Mouse (Mus musculus) cerebellum, adult 11 months (tissue): ENCODE data around the gene Fat4.

Experiments
- DNase-seq: peaks from one replicate; pipeline ENCODE4 v3.0.0; 2022

Fat4 gene

DNA sequence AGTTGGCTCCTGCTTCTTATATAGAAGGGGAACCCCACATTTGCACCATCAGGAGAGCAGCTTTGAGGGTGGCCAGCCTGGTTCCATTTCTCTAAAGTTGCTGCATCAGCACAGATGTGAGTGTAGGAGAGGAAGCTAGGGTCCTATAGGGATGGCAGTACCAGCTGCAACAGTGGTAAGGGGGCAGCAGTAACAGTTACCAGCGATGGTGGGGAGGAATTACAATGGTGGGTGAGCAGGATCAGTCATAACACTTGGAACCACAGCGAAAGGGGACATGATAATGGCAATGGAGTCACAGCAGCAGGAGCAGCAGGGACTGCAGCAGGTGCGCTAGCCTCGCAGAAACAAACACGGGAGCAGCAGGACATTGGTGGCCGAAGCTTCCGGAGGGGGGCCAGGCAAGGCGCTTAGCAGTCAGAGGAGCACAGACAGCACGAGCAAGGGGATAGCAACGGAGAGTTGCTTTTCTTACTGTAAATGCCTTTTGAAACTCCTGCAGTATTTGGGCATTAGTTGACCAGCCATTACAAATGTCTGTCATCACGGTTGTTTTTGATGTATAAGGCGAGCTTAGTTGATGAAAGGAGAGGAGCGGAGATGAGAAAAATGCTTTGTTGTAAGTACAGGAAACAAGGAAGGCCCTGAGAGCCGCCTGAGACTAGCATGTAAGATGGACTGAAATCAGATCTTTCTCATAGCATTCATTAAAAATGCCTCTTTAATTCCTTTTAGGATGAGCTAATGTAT is 21.1 kb downstream of the Fat4 start:
- DNase-seq = no peak

DNA sequence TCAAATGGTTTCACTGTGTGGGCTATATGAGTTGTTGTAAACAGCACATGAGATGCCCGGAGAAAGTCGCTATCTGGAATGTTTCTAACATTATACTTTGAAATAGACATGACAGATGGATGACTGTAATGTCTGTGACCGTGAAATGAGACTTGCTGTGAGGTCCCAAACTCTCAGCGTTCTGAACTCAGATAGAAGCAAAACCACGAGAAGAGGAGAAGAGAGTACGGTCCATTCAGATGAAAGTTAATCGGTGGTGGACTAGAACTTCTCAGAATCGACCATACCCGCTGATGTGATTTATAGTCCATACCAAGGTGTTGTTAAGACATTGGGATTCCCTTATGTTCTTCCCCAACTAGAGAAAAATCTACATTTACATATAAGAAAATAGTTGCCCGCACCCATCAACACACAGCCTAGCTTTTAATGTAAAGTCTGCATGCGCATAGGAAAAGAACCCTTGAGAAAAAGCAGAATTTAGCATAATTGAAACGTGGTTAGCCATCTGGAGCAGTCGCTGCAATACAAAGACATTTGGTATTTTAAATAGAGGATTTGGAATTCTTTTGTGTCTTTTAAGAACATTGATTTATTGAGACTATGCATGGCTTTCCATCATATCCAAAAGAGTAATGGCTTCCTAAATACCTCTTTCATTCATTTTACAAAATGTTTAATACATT is 21.8 kb downstream of the Fat4 start:
- DNase-seq = no peak

DNA sequence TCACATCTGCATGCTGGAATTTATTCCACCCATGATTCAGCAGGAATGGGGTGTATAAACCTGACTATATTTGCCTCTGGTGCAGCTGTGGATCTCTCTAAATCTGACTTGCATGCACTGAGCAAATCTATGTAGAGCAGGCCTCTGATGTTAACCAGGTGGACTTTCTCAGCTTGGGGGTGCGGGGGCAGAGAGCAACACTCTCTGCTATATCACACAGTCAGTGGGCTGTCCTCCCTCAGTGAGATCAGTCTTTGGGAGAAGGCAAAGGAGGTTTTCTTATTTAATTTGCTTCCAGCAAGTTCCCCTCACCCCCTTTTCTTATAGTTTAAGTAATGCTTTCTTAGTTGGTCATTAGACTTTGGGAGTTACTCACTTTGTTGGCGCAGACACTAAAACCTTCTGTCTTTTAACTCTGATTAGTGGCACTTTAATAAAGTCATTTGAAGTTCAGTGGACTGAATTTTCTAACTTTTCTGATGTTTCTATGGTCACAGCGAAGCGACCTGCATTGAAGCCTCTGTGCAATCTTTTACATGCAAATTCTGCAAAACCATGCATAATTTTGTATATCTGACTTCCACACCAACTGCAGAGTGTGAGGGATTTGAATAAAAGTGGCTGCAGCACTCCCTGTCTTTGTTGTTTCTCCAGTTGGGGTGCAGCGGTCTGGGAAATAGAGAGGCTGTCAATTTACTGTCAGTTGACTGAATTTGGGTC is 26.2 kb downstream of the Fat4 start:
- DNase-seq = no peak

DNA sequence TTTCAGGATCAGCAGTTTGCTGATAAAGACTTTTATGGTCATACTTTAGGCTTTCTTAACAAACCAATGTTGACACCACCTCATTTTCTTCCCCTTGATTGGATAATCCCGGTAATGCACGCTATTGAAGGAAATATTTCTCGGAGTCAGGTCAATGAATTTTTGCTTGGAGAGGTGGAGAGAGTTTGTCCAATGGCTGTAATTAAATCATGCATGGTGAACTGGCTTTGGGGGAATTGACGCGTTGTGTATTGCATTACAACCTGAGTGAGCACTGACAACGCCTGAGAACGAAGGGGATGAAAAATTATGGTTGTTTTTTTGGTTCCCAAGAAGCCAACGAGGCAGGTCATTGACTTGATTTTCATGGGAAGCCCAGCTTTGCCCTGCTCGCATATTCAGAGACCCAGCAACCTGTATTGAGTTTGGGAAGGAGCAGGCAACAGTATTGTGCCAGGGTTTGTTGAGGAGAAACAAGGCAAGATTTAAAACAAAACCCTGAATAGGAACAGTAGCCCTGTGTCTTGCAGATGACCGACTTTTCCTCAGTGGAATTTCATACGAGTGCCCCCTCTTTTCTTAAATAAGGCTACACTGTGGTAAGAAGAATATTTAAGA is 26.9 kb downstream of the Fat4 start:
- DNase-seq = no peak

DNA sequence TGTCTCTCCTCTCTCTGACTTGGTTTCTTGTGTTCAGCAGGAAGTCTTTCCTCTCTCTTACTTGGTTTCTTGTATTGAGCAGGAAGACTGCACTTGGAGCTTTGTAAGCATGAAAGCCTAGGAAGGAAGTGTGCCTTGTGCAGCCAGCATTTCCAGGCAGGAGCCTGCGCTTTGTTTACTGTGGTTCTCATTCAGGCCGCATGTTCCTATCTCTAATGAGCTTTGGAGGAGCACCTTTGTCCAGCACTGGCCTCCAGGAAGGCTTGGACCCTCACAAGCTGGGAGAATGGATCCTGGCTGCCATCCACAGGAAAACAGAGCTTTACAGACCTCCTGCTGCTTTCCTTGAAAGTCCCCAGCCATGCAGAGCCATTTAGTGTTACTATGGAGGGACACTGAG is 32.2 kb downstream of the Fat4 start:
- no peak for DNase-seq

DNA sequence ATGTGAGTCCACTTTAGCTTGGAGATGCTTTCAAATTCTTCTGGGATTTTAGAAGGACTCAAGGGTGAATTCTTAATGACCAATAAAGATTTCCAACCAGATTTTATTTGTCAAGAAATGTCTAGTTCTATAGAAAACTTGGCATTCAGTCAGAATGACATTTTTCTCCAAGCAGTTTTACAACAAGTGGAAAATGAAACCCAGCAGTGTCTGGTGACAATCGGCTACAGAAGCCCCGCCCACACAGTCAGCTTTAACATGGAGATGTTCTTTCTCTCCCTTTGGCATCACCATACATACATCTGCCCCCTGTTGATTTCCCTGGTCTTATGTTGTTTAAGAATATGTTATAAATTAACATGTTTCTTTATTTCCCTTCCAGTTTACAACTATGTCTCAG is 34.3 kb downstream of the Fat4 start:
- DNase-seq = no peak

DNA sequence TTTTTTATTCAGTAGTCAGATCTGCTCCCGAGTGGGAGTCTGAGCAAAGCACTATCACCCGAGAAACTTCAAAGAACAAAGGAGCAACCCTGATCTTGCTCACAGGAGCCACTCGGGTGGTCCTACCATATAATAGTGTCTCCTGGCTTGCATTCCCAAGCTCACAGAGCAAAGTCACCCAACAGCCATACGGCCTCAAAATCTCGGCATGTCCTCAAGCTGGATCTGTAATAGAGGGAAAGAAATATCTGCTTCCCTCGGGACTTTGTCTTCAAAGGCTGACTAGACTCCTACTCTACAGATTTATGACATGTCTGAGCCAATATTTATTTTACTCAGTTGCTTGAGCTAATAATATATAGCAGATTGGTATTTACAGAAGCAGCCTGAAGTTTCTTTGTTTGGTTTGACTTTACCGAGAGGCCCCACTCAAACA is 36.5 kb downstream of the Fat4 start:
- no peak for DNase-seq

DNA sequence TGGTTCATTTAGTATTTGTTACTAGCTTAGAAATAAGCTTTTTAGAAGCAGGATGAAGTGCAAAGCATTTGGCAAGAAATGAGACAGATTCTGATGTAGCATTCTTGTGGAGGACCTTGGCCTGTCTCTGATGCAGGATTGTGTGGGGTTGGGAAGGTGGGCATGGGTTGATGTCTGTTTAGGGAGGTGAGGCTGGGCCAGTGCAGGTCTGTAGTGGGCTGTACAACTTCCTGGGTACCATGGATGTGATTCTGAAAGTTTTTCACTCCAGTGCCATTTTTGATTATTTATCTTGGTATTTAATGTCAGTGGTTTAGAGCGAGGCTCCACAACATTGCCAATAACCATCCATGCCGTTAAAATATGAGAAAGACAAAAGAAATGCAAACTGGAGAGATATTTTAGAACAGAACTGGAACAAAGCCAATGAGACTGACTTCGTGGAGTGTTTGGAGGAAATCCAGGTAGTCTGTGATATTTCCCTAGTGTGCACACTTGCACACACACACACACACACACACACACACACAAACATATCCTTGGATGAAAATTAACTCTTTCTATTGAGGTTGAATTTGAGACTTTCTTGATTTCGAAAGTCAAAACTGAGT is 41.4 kb downstream of the Fat4 start:
- DNase-seq = no peak

DNA sequence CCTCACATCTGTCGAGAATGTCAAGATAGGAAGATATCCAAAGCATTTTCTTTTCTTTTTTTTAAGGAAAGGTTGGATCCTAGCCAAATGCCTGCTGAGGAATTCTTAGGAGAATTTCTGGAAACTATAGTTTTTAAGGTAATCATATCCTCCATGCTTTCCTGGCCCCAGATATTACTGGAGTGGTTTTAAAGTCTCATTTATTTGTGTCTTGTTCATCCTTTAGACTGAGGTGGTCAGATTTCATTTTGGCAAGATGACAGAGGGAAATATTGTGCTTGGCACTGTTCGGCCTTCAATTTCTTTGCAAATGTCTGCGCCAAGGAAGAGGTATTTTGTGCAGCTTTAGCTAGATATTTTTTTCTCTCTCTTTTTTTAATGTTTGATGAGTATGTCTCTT is 42.0 kb downstream of the Fat4 start:
- no peak for DNase-seq

DNA sequence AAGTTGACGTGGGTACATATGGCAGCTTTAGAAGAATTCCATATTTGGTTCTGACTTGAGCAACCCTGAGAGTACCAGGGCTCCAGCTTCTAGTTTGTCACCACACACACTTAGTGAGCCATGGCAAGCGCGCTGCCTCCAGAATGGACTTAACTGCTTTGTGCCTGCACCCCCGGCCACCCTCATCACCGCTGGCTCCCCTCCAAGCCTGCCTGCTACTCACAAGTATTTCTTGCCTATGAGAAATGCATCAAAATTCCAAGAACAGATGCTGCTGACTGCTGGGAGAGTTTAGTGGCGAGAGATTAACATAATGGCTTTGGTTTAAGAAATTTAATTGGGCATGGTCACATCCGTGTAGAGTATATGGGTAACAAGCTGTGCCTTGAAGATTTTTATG is 48.0 kb downstream of the Fat4 start:
- no peak for DNase-seq

DNA sequence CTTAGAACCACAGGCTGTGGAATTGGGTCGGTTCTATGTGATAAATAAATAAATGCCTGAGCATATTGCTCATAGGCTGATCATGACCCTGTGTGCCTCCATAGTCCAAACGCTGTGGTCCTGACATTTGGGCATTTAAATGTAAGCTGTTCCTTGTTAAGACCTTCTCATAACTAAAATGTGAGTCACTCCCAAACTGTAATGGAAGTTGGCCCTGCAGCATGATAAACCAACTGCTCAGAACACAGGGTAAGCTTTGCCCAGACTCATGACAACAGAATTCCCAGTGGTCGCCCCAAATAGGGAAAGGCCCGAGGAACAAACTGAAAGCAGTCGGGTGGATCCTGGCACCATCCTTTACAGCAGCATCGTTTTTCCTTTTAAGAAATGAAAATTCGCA is 49.7 kb downstream of the Fat4 start:
- DNase-seq = no peak

DNA sequence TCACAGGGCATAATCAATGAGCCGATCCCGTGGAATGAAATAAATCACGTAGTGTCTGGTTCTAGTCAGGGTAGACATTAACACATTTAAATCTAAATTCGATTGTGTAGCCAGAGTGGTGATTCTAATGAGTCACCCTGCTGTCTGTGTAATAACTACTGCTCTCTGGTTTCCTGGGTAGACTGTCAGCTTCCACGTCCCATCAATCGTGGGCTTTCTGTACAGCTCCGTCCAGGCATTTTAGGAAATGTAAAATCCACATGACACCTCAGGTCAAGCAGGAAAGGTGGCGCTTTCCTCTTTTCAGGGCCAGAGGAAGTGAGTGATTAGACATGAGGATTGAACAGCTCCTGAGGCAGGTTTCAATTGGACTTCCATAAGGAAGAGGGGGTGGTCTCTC is 50.4 kb downstream of the Fat4 start:
- no peak for DNase-seq

DNA sequence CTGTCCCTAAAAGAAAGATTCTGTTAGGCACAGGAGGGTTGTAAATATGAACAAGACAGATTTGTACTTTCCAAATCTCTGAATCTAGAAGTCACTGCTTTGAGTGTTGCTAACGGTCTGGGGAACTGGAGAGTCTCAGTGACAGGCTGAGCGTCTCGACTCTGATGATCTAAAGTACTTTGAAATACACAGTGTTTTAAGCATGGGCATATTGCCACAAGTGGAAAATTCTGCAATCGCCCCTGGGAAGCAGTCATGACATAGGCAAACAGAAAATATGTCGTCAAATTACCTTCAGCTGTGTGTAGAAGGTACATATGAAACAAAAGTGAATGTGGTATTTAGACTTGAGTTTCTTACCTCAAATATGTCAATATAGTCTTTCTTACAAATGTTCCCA is 51.4 kb downstream of the Fat4 start:
- no peak for DNase-seq

DNA sequence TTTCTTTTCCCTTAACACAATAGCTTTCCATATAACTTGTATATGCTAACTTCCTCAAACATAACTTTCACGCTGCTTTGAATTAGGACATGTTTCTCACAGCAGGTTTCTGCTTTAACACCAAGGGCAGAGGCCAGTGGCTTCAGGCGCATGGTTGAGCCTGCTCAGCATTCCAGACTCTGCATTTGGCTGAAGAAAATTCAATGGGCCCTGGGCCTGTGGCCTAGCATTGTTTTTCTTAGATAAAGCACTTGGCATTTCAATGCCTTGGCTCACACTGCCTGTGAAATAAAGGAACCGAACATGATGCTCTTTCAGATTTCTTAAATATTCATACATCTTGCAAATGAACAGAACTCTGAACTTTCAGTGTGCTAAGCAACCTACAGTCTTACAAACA is 52.8 kb downstream of the Fat4 start:
- no peak for DNase-seq

DNA sequence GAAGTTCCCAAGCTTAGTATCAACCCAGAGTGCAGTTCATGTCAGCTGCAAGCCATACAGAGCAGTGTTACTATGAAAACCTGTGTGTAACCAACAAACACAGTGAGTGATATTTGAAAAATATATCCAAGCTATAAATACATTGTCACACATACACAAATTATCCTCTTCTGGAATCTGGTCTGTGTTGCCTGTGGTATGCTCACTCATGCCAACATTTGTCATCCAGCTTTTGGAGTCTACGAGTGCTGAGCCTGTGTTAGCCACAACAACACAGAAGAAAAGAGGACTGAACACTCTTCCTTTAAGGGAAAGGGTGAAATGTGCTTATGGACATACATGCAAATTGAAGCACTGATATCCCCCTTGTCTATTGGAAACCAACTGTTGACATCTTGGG is 53.6 kb downstream of the Fat4 start:
- no peak for DNase-seq

DNA sequence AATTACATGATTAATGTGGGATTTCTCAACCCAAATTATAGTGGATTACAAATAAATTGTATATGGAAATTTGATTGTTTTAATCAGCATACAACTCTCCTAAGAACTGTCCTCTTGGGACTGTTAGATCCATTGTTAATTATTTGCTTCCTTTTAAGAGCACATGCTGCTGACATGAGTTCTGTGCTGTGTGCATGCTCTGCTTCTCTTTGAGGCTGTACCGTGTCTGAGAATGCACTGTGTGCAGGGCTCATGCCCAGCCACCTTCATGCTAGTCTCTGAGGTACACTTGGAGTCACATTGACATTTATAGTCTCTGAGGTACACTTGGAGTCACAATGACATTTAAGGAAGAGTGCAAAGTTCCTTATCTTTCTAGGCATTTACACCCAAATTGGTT is 58.4 kb downstream of the Fat4 start:
- DNase-seq = no peak

DNA sequence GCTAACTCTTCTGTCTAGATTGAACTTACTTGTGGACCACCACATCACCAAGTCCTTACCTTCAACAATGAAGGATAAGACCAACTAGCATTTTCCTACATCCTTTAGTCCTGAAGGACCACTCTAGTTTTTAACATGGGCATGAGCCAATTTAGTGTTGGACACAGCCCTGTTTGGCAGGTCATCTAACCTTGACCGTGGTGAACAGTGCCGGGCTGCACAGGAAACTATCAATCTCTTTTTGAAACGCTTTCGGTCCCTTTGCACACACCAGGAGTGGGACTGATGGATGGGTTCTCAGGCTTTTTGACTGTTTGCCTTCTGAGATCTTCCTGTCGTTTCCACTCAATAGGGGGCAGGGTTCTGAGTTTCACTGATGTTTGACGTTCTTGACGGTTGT is 61.0 kb downstream of the Fat4 start:
- no peak for DNase-seq

DNA sequence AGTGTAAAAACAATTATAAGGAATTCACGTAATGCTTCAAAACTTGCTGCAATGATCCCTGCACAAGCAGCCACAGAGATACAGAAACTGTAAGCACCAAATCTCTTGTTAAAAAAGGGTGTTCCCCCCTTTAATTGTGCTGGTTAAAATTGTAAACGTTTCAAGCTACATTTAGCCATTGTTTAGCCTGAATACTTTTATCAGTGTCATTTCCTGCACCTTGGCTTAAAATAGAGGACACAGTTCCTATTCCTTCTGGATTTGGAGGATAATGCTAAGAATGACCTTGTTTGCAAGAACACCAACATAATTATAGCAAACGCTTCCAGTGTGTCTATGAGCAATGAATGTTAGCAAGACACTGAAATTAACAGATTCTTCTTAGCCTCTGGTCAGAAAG is 65.9 kb downstream of the Fat4 start:
- no peak for DNase-seq

DNA sequence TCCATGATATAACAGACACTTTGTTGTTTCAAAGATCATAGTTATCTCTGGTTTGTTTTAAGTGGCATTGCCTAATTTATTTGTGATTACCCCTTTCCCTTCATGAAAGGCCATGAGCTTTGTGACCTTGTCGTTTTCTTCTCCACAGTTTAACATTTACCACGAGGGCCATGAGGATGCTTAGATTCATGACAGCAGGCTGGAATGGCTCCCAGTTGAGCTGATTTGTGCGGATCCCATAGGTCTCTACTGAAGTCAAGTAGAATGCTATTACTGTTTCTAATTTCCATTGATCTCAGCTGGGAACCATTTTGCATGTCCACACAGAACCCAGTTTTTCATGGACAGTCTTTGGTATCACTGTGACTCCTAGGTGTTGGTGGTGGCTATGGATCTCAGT is 67.5 kb downstream of the Fat4 start:
- DNase-seq = no peak

DNA sequence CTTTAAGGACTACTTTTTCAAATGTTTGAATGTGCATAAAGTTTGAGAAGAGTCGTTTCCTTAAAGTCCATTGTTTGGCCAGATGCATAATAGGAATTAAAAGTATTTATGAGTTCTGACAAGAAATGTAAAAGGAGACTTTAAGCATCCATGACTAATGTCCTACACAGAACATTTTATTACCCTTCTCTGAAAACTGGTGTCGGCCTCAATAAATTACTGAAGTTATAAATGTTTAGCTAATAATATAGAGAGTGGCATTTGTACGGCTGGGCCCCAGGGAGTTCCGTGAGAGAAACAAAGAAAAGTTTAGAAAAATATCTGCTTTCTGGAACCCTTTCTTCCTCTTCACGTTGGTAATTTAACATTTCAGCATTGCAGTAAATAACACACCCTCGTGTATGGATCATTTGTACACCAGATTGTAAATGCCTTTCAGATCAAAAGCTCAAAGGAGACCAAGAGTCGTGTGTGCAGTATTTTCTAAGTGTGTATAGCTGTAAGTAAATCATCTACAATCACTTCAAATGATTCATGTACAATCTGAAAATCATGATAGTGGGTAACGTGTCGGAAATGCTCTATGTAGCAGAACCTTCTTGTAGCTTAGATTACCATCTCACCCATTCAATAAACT is 69.4 kb downstream of the Fat4 start:
- no peak for DNase-seq

DNA sequence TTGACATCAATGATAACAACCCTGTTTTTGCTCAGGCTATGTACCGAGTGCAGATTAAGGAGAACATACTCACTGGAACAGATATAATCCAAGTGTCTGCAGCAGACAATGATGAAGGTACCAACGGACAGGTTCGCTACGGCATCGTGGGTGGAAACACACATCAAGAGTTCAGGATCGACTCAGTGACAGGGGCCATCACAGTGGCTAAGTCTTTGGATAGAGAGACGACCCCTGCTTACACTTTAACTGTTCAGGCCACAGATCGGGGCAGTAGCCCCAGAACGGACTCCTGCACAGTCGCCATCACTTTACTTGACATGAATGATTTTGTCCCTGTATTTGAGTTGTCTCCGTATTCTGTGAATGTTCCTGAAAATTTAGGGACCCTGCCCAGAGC is 70.4 kb downstream of the Fat4 start:
- no peak for DNase-seq

DNA sequence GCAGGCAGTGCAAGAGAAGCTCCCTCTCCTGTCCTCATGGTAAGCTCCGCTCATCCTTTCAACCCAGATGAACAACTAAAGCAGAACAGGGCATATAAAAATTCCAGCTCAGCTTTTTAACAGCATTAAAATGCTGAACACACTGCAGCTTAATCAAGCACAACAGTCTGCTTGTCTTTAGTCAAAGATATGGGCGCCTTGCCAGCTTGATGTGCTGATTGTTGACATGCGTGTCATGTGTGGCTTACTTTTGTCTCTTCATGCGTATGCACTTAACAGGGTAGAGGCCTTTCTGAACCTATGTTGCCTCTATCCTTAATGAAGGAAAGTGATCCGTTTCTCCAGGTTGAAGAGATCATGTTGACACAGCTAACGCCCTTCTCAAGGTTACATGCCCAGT is 75.6 kb downstream of the Fat4 start:
- DNase-seq = no peak

DNA sequence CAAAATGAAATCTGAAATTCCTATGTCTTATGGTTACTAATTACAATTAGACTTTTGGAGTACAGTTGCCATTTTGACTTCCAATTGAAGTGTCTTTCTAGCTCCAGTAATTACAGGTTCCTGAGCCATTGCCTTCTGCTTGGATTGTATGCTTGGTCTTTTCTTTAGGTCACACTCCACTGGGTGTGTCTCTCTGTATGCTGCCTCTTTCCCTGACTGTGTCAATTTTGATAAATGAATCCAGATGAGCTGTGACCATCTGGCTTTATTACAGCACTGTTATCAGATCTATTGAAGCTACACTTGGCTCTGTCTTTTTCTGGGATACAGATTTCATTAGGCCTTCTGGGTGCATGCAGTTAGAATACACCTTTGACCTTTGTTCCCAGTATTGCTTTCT is 80.7 kb downstream of the Fat4 start:
- DNase-seq = no peak
